In genomic region chr16:13819394-13819743, GRCm38 (mm10) we compare ENCODE assay signal across 8 mouse cellular contexts. TPM values are rescaled to one million over a fixed set of nuclear protein-coding genes. Genes with fewer than 3 reads are reported as not detected.
DNase-seq lines count a peak whose midpoint lies in the region; ATAC-seq and TF ChIP-seq lines count a peak whose summit lies in the region.

No protein-coding gene starts in this region.

- no peak for TF ChIP-seq CTCF in ES-Bruce4 (IDR thresholded peaks at IDR 0.05; ENCODE audit: low read depth, low read length)
- TF ChIP-seq CTCF in liver, postnatal 0 days (IDR thresholded peaks at IDR 0.05; ENCODE audit: low read depth), result no peak

- TF ChIP-seq POLR2A in ES-Bruce4 (IDR thresholded peaks at IDR 0.05; ENCODE audit: insufficient read depth, low read length), result no peak

- ATAC-seq in heart, embryonic 13.5 days (ENCODE audit: extremely low read depth, insufficient number of reproducible peaks, low FRiP score, low TSS enrichment), result no peak
- ATAC-seq in forebrain, embryonic 14.5 days, result no peak; the same call in 1 of the 2 replicates
- ATAC-seq in liver, postnatal 0 days, result peak; percentile 50

- peaks cover 32% of the 10 kb centered on the region for H3K36me3 ChIP-seq in heart, embryonic 13.5 days
- peaks cover 4% of the 10 kb centered on the region for H3K36me3 ChIP-seq in ES-Bruce4 (ENCODE audit: control insufficient read depth, insufficient read depth, low read length, poor library complexity, severe bottlenecking)
- H3K36me3 ChIP-seq in forebrain, embryonic 14.5 days (ENCODE audit: control insufficient read depth, insufficient read depth, low read length), result peaks cover 19% of the 10 kb centered on the region
- H3K36me3 ChIP-seq in liver, postnatal 0 days (replicated peaks; ENCODE audit: insufficient read depth, low read length), result 0 out of 2 replicates have a peak, but pooled peaks cover 5% of the 10 kb centered on the region

- intact Hi-C loops in heart, postnatal 10 days (cut with DNase I), result loop anchor here (5.0 kb wide), 1 partner anchor 37 kb away; the partner anchor contains the start of gene Rrn3
- intact Hi-C loops in left cerebral cortex, postnatal 4 days (cut with DNase I), result no loop called here

- H3K4me3 ChIP-seq in heart, embryonic 13.5 days, result peak overlapping the region; percentile 72
- H3K4me3 ChIP-seq in ES-Bruce4 (ENCODE audit: low read depth, low read length), result peak overlapping the region; percentile 83
- H3K4me3 ChIP-seq in forebrain, embryonic 14.5 days (ENCODE audit: low read depth, low read length), result peak overlapping the region; percentile 81
- H3K4me3 ChIP-seq in liver, postnatal 0 days (ENCODE audit: low read depth, low read length), result peak overlapping the region; percentile 80

- H3K9me3 ChIP-seq in heart, embryonic 13.5 days, result no peaks in the 10 kb centered on the region
- no peaks in the 10 kb centered on the region for H3K9me3 ChIP-seq in ES-Bruce4 (replicated peaks; ENCODE audit: control insufficient read depth, insufficient read depth, low read length, poor library complexity, severe bottlenecking)
- no peaks in the 10 kb centered on the region for H3K9me3 ChIP-seq in forebrain, embryonic 14.5 days (replicated peaks; ENCODE audit: control insufficient read depth, low read length)
- no peaks in the 10 kb centered on the region for H3K9me3 ChIP-seq in liver, postnatal 0 days (ENCODE audit: low read length)

- H3K9ac ChIP-seq in heart, embryonic 13.5 days, result peak overlapping the region; percentile 89
- peak overlapping the region; percentile 70 for H3K9ac ChIP-seq in ES-Bruce4 (ENCODE audit: low read depth, poor library complexity, severe bottlenecking)
- H3K9ac ChIP-seq in forebrain, embryonic 14.5 days (ENCODE audit: low read length), result peak overlapping the region; percentile 91
- peak overlapping the region; percentile 91 for H3K9ac ChIP-seq in liver, postnatal 0 days (replicated peaks)

- peak overlapping the region; percentile 98 for H3K27ac ChIP-seq in heart, embryonic 13.5 days (replicated peaks)
- H3K27ac ChIP-seq in ES-Bruce4 (ENCODE audit: insufficient read depth, low read length), result no peak overlapping the region
- H3K27ac ChIP-seq in forebrain, embryonic 14.5 days (ENCODE audit: low read depth, low read length), result peak overlapping the region; percentile 95
- peak overlapping the region; percentile 76 for H3K27ac ChIP-seq in liver, postnatal 0 days (ENCODE audit: low read depth)

- no peak for DNase-seq in heart, postnatal 10 days
- DNase-seq in forebrain, embryonic 14.5 days (ENCODE audit: low spot score), result no peak
- no peak for DNase-seq in liver, postnatal 0 days
- DNase-seq in adrenal gland, postnatal 10 days, result no peak
- DNase-seq in left cerebral cortex, postnatal 4 days, result no peak
- DNase-seq in lung, postnatal 4 days, result no peak

- peaks cover 25% of the 10 kb centered on the region for H3K4me1 ChIP-seq in heart, embryonic 13.5 days
- no peaks in the 10 kb centered on the region for H3K4me1 ChIP-seq in ES-Bruce4 (ENCODE audit: control insufficient read depth, insufficient read depth, low read length)
- H3K4me1 ChIP-seq in forebrain, embryonic 14.5 days (ENCODE audit: control insufficient read depth, insufficient read depth, low read length), result peaks cover 8% of the 10 kb centered on the region
- peaks cover 22% of the 10 kb centered on the region; the same call in 1 of the 2 replicates for H3K4me1 ChIP-seq in liver, postnatal 0 days (ENCODE audit: insufficient read depth)

- H3K27me3 ChIP-seq in heart, embryonic 13.5 days (replicated peaks), result no peaks in the 10 kb centered on the region
- no peaks in the 10 kb centered on the region for H3K27me3 ChIP-seq in ES-Bruce4 (ENCODE audit: control insufficient read depth, insufficient read depth, low read length, poor library complexity, severe bottlenecking)
- H3K27me3 ChIP-seq in forebrain, embryonic 14.5 days (replicated peaks; ENCODE audit: control insufficient read depth, insufficient read depth, low read length), result no peaks in the 10 kb centered on the region
- no peaks in the 10 kb centered on the region for H3K27me3 ChIP-seq in liver, postnatal 0 days (ENCODE audit: insufficient read depth, low read length)

- no peak for TF ChIP-seq EP300 in ES-Bruce4 (IDR thresholded peaks at IDR 0.05; ENCODE audit: insufficient read depth, low read depth, low read length)
- TF ChIP-seq EP300 in liver, postnatal 0 days (IDR thresholded peaks at IDR 0.05; ENCODE audit: low read depth), result no peak

- peak overlapping the region; percentile 76 for H3K4me2 ChIP-seq in heart, embryonic 13.5 days
- peak overlapping the region; percentile 73 for H3K4me2 ChIP-seq in forebrain, embryonic 14.5 days (ENCODE audit: low read length)
- H3K4me2 ChIP-seq in liver, postnatal 0 days (ENCODE audit: low read depth, low read length), result peak overlapping the region; percentile 94

- WGBS in heart, embryonic 13.5 days, result 0% methylated on average over 36 of the region's 36 CpGs
- 0% methylated on average over 36 of the region's 36 CpGs for WGBS in forebrain, embryonic 14.5 days
- under 1% methylated on average over 36 of the region's 36 CpGs for WGBS in liver, postnatal 0 days (ENCODE audit: insufficient replicate concordance)

RNA-seq across cellular contexts. Expression of gene Ntan1, which starts 0.7 kb away (rescaled TPM):
- 145 and 149 TPM in 2 replicates for polyA plus RNA-seq in heart, embryonic 13.5 days (2015; fragmentation: Nextera tagmentation; extraction: Ambion mirVana)
- total RNA-seq in heart, postnatal 10 days (2021), result 10 to 100 TPM; 66.2 to 66.5 TPM
- polyA plus RNA-seq in ES-Bruce4 (2011; ENCODE audit: insufficient read depth, insufficient read length, low read depth, missing spikeins), result 57.6 and 61.3 TPM in 2 replicates
- 218 and 239 TPM in 2 replicates for polyA plus RNA-seq in forebrain, embryonic 14.5 days (2014; fragmentation: Nextera tagmentation; extraction: Ambion mirVana)
- 34.3 and 39.4 TPM in 2 replicates for polyA plus RNA-seq in liver, postnatal 0 days (2015; fragmentation: Nextera tagmentation; extraction: Ambion mirVana)
- total RNA-seq in adrenal gland, postnatal 10 days (2021), result 10 to 100 TPM; 69.2 to 82.8 TPM
- 100 to 1,000 TPM; 107 to 109 TPM for total RNA-seq in left cerebral cortex, postnatal 4 days (2021)

RNA-seq across cellular contexts. Expression of gene Rrn3, which starts 38.9 kb away (rescaled TPM):
- 48.2 and 50.8 TPM in 2 replicates for polyA plus RNA-seq in heart, embryonic 13.5 days (2015; fragmentation: Nextera tagmentation; extraction: Ambion mirVana)
- total RNA-seq in heart, postnatal 10 days (2021), result 10 to 100 TPM; 42.5 to 47.6 TPM
- polyA plus RNA-seq in ES-Bruce4 (2011; ENCODE audit: insufficient read depth, insufficient read length, low read depth, missing spikeins), result 131 and 134 TPM in 2 replicates
- polyA plus RNA-seq in forebrain, embryonic 14.5 days (2014; fragmentation: Nextera tagmentation; extraction: Ambion mirVana), result 70.7 and 76.2 TPM in 2 replicates
- polyA plus RNA-seq in liver, postnatal 0 days (2015; fragmentation: Nextera tagmentation; extraction: Ambion mirVana), result 13.9 and 15.3 TPM in 2 replicates
- 10 to 100 TPM; 37.6 to 38.0 TPM for total RNA-seq in adrenal gland, postnatal 10 days (2021)
- total RNA-seq in left cerebral cortex, postnatal 4 days (2021), result 10 to 100 TPM; 52.6 to 56.6 TPM
